Mouse (Mus musculus) spleen, adult 2 months (tissue): Measurements from ENCODE around the gene Pcif1.

Experiments used
- CTCF ChIP-seq: fragments of 200-500 bp; IDR thresholded peaks from 2 replicates; pipeline ENCODE4 v1.5.1; 2011; ENCODE audit warnings: mild to moderate bottlenecking, inconsistent platforms; ENCODE audit not compliant: insufficient read depth, insufficient read length, insufficient replicate concordance; ENCODE audit errors: extremely low read depth
- POLR2A ChIP-seq: fragments of 200-500 bp; IDR thresholded peaks from 2 replicates; pipeline ENCODE4 v1.6.1; 2011; ENCODE audit warnings: low read depth, low read length, inconsistent platforms

DNA sequence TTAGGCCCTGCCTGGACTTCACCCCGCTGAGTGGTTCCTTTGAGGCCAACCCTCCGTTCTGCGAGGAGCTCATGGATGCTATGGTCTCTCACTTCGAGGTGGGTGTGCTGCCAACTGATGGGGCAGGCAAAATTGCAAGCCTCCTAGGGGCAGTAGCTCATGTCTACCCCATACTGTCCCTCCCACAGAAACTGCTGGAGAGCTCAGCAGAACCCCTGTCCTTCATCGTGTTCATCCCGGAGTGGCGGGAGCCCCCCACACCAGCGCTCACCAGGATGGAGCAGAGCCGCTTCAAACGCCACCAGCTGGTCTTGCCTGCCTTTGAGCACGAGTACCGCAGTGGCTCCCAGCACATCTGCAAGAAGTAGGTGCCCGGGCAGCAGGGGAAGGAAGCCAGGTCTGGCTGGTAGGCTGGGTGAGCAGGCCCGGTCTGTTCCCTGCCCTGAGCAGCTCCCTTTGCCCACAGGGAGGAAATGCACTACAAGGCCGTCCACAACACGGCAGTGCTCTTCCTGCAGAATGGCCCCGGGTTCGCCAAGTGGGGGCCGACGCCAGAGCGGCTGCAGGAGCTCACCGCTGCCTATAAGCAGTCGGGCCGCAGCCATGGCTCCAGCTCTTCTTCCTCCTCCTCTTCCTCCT is 11.4 kb downstream of the Pcif1 start:
- TF ChIP-seq CTCF (no peak), POLR2A (no peak)
